Comparison of ENCODE assay signal across 8 mouse cellular contexts in the genomic region with DNA sequence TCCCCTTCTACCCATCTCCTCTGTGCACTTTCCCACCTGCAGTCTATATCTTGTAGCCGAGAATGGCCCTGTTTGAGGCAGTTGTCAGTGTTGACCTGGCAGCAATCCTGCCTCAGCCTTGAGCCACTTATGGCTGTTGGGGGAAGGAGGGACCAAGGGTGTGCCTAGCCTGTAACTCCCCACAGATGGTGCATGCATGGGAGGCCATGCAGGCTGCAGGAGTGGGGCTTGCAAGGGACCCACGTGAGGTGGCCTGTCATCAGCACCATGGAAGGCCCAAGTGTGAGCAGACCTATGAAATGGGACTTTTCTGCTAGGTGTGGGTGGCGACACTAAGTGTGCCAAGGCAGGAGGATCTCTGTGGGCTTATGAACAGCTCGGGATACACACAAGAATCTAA. TPM values are rescaled to one million over a fixed set of nuclear protein-coding genes. Genes with fewer than 3 reads are reported as not detected.
A peak's percentile ranks its signal among the peaks of the same experiment; 100 is the strongest.
DNase-seq lines count a peak whose midpoint lies in the region; ATAC-seq lines count a peak whose summit lies in the region.
"Had no signal": no experiment of that assay in that cellular context is flagged by ENCODE, and none has a peak within 500 bp of the region (broad histone marks: within the 10 kb centered on the region; RNA-seq: fewer than 3 reads in every experiment).

No protein-coding gene starts in this region.

- intact Hi-C loops in left cerebral cortex, postnatal 25 days (cut with DNase I), result no loop called here
- intact Hi-C loops in left cerebral cortex, postnatal 14 days (cut with DNase I), result no loop called here

- no peak overlapping the region for H3K9ac ChIP-seq in embryonic facial prominence, embryonic 11.5 days (replicated peaks; ENCODE audit: low read length)
- no peak overlapping the region; the same call in 1 of the 2 replicates for H3K9ac ChIP-seq in hindbrain, embryonic 12.5 days
- H3K9ac ChIP-seq in midbrain, embryonic 14.5 days (replicated peaks; ENCODE audit: low read length), result no peak overlapping the region

- DNase-seq in left cerebral cortex, postnatal 25 days (ENCODE audit: low spot score in 2 of 2), result peak; percentile 50 to 76
- DNase-seq in left cerebral cortex, postnatal 14 days (ENCODE audit: low spot score in 2 of 2), result no peak
- peak; percentile 31 for DNase-seq in embryonic facial prominence, embryonic 11.5 days (ENCODE audit: low spot score)
- no peak for DNase-seq in midbrain, embryonic 14.5 days
- no peak for DNase-seq in cerebellum, adult 8-10 months
- no peak for DNase-seq in adrenal gland, postnatal 4 days (ENCODE audit: low spot score in 2 of 2)
- DNase-seq: lung, postnatal 10 days had no signal

- ATAC-seq in embryonic facial prominence, embryonic 11.5 days (replicated peaks; ENCODE audit: insufficient number of reproducible peaks, low FRiP score, low TSS enrichment, low read depth), result no peak
- no peak for ATAC-seq in hindbrain, embryonic 12.5 days (ENCODE audit: low FRiP score)
- no peak for ATAC-seq in midbrain, embryonic 14.5 days (ENCODE audit: low FRiP score, low TSS enrichment)

- peaks cover 11% of the 10 kb centered on the region for H3K4me1 ChIP-seq in embryonic facial prominence, embryonic 11.5 days (ENCODE audit: control insufficient read depth, insufficient read depth, low read length)
- H3K4me1 ChIP-seq in hindbrain, embryonic 12.5 days, result peaks cover 49% of the 10 kb centered on the region
- peaks cover 20% of the 10 kb centered on the region for H3K4me1 ChIP-seq in midbrain, embryonic 14.5 days (ENCODE audit: control insufficient read depth, insufficient read depth, low read length)

- no peak overlapping the region for H3K27ac ChIP-seq in embryonic facial prominence, embryonic 11.5 days (replicated peaks; ENCODE audit: low read depth, low read length)
- no peak overlapping the region for H3K27ac ChIP-seq in hindbrain, embryonic 12.5 days
- H3K27ac ChIP-seq in midbrain, embryonic 14.5 days (replicated peaks; ENCODE audit: low read depth, low read length), result no peak overlapping the region

- peaks cover 16% of the 10 kb centered on the region for H3K36me3 ChIP-seq in embryonic facial prominence, embryonic 11.5 days (replicated peaks; ENCODE audit: control insufficient read depth, insufficient read depth, low read depth, low read length)
- H3K36me3 ChIP-seq in hindbrain, embryonic 12.5 days, result peaks cover 40% of the 10 kb centered on the region
- H3K36me3 ChIP-seq in midbrain, embryonic 14.5 days (ENCODE audit: control insufficient read depth, insufficient read depth, low read length), result peaks cover 41% of the 10 kb centered on the region

- H3K27me3 ChIP-seq in embryonic facial prominence, embryonic 11.5 days (ENCODE audit: control insufficient read depth, insufficient read depth, low read length), result peaks cover 20% of the 10 kb centered on the region
- H3K27me3 ChIP-seq in hindbrain, embryonic 12.5 days, result peaks cover 34% of the 10 kb centered on the region
- H3K27me3 ChIP-seq in midbrain, embryonic 14.5 days (ENCODE audit: control insufficient read depth, insufficient read depth, low read length), result peaks cover 14% of the 10 kb centered on the region; the same call in 1 of the 2 replicates

- no peak overlapping the region; the same call in 1 of the 2 replicates for H3K4me3 ChIP-seq in embryonic facial prominence, embryonic 11.5 days (ENCODE audit: low read depth, low read length)
- H3K4me3 ChIP-seq in hindbrain, embryonic 12.5 days, result 0 out of 2 replicates have a peak overlapping the region, but pooled peaks have one; percentile 29
- peak overlapping the region; percentile 23; the same call in 1 of the 2 replicates for H3K4me3 ChIP-seq in midbrain, embryonic 14.5 days (replicated peaks; ENCODE audit: low read depth, low read length)

- H3K4me2 ChIP-seq in embryonic facial prominence, embryonic 11.5 days (ENCODE audit: low read depth, low read length), result no peak overlapping the region; the same call in 1 of the 2 replicates
- peak overlapping the region; percentile 56; the same call in 1 of the 2 replicates for H3K4me2 ChIP-seq in hindbrain, embryonic 12.5 days (replicated peaks)
- H3K4me2 ChIP-seq in midbrain, embryonic 14.5 days (ENCODE audit: low read length), result no peak overlapping the region; the same call in 1 of the 2 replicates

- no peaks in the 10 kb centered on the region for H3K9me3 ChIP-seq in embryonic facial prominence, embryonic 11.5 days (replicated peaks; ENCODE audit: control insufficient read depth, low read length)
- no peaks in the 10 kb centered on the region for H3K9me3 ChIP-seq in hindbrain, embryonic 12.5 days (replicated peaks)
- no peaks in the 10 kb centered on the region for H3K9me3 ChIP-seq in midbrain, embryonic 14.5 days (ENCODE audit: control insufficient read depth, low read length)

- WGBS in embryonic facial prominence, embryonic 11.5 days, result 35% methylated on average over 4 of the region's 4 CpGs
- 32% methylated on average over 4 of the region's 4 CpGs for WGBS in hindbrain, embryonic 12.5 days
- WGBS in midbrain, embryonic 14.5 days, result 25% methylated on average over 4 of the region's 4 CpGs

RNA-seq across cellular contexts. Expression of a gene that starts 0.5 kb away (rescaled TPM):
- 1 to 10 TPM in 1 of 2 experiments, under 1 TPM in 1; 0.78 to 2.2 TPM for total RNA-seq in left cerebral cortex, postnatal 25 days (2021)
- total RNA-seq in left cerebral cortex, postnatal 14 days (2021), result 1 to 10 TPM in 1 of 2 experiments, under 1 TPM in 1; 0.93 to 1.3 TPM
- polyA plus RNA-seq in embryonic facial prominence, embryonic 11.5 days (2014; fragmentation: Nextera tagmentation; extraction: Ambion mirVana), result not detected in 2 replicates
- 0.52 and 0.88 TPM in 2 replicates for polyA plus RNA-seq in hindbrain, embryonic 12.5 days (2016; fragmentation: Nextera tagmentation; extraction: Ambion mirVana)
- polyA plus RNA-seq in midbrain, embryonic 14.5 days (2014; fragmentation: Nextera tagmentation; extraction: Ambion mirVana), result 0.32 and 0.37 TPM in 2 replicates
- total RNA-seq in adrenal gland, postnatal 4 days (2021), result 1 to 10 TPM; 6.3 to 8.2 TPM

RNA-seq across cellular contexts. Expression of a gene that starts 7.8 kb away (rescaled TPM):
- total RNA-seq in left cerebral cortex, postnatal 25 days (2021), result 10 to 100 TPM; 39.3 to 41.1 TPM
- 10 to 100 TPM; 37.8 to 38.9 TPM for total RNA-seq in left cerebral cortex, postnatal 14 days (2021)
- polyA plus RNA-seq in embryonic facial prominence, embryonic 11.5 days (2014; fragmentation: Nextera tagmentation; extraction: Ambion mirVana), result 3.4 and 4.0 TPM in 2 replicates
- polyA plus RNA-seq in hindbrain, embryonic 12.5 days (2016; fragmentation: Nextera tagmentation; extraction: Ambion mirVana), result 11.4 and 12.9 TPM in 2 replicates
- 5.9 and 9.2 TPM in 2 replicates for polyA plus RNA-seq in midbrain, embryonic 14.5 days (2014; fragmentation: Nextera tagmentation; extraction: Ambion mirVana)
- total RNA-seq in adrenal gland, postnatal 4 days (2021), result 10 to 100 TPM; 21.2 to 22.0 TPM

RNA-seq across cellular contexts. Expression of a gene that starts 13.2 kb away (rescaled TPM):
- total RNA-seq in left cerebral cortex, postnatal 25 days (2021), result 10 to 100 TPM; 63.5 to 70.2 TPM
- 10 to 100 TPM; 74.8 to 80.3 TPM for total RNA-seq in left cerebral cortex, postnatal 14 days (2021)
- polyA plus RNA-seq in embryonic facial prominence, embryonic 11.5 days (2014; fragmentation: Nextera tagmentation; extraction: Ambion mirVana), result 92.1 and 95.0 TPM in 2 replicates
- 132 and 134 TPM in 2 replicates for polyA plus RNA-seq in hindbrain, embryonic 12.5 days (2016; fragmentation: Nextera tagmentation; extraction: Ambion mirVana)
- polyA plus RNA-seq in midbrain, embryonic 14.5 days (2014; fragmentation: Nextera tagmentation; extraction: Ambion mirVana), result 122 and 146 TPM in 2 replicates
- 10 to 100 TPM; 69.1 to 70.7 TPM for total RNA-seq in adrenal gland, postnatal 4 days (2021)

RNA-seq across cellular contexts. Expression of a gene that starts 14.8 kb away (rescaled TPM):
- total RNA-seq in left cerebral cortex, postnatal 25 days (2021), result 10 to 100 TPM; 23.5 to 28.4 TPM
- 10 to 100 TPM; 21.4 to 23.3 TPM for total RNA-seq in left cerebral cortex, postnatal 14 days (2021)
- polyA plus RNA-seq in embryonic facial prominence, embryonic 11.5 days (2014; fragmentation: Nextera tagmentation; extraction: Ambion mirVana), result 97.9 and 103 TPM in 2 replicates
- 92.0 and 93.4 TPM in 2 replicates for polyA plus RNA-seq in hindbrain, embryonic 12.5 days (2016; fragmentation: Nextera tagmentation; extraction: Ambion mirVana)
- 30.6 and 36.5 TPM in 2 replicates for polyA plus RNA-seq in midbrain, embryonic 14.5 days (2014; fragmentation: Nextera tagmentation; extraction: Ambion mirVana)
- 100 to 1,000 TPM; 107 to 108 TPM for total RNA-seq in adrenal gland, postnatal 4 days (2021)

RNA-seq across cellular contexts. Expression of a gene that starts 19.2 kb away (rescaled TPM):
- 10 to 100 TPM; 83.7 to 87.7 TPM for total RNA-seq in left cerebral cortex, postnatal 25 days (2021)
- 10 to 100 TPM; 82.4 to 88.6 TPM for total RNA-seq in left cerebral cortex, postnatal 14 days (2021)
- 45.0 and 52.5 TPM in 2 replicates for polyA plus RNA-seq in embryonic facial prominence, embryonic 11.5 days (2014; fragmentation: Nextera tagmentation; extraction: Ambion mirVana)
- 62.7 and 67.5 TPM in 2 replicates for polyA plus RNA-seq in hindbrain, embryonic 12.5 days (2016; fragmentation: Nextera tagmentation; extraction: Ambion mirVana)
- polyA plus RNA-seq in midbrain, embryonic 14.5 days (2014; fragmentation: Nextera tagmentation; extraction: Ambion mirVana), result 59.5 and 79.6 TPM in 2 replicates
- total RNA-seq in adrenal gland, postnatal 4 days (2021), result 10 to 100 TPM; 49.4 to 49.7 TPM

Comparison
In these comparisons a context has a peak if more than half of its experiments do, and no peak if none do; other contexts are left out.
1. DNase-seq: peak in left cerebral cortex, postnatal 25 days (2 of 2) and embryonic facial prominence, embryonic 11.5 days (single experiment); none in left cerebral cortex, postnatal 14 days (0 of 2), midbrain, embryonic 14.5 days (single experiment), cerebellum, adult 8-10 months (single experiment) and adrenal gland, postnatal 4 days (0 of 2).